Mouse (Mus musculus) heart, postnatal 10 days (tissue): Measurements from ENCODE around the gene Apoa1. TPM values are rescaled to one million over a fixed set of nuclear protein-coding genes. Genes with fewer than 3 reads are reported as not detected.

Experiments
- DNase-seq, 2 experiments: peaks; one replicate each; pipeline ENCODE4 v3.0.0; 2021
- intact Hi-C: fragments of 180-260 bp; cut with DNase I; formaldehyde crosslinking; loops from one replicate; pipeline ENCODE4 v1.15.1; 2025
- total RNA-seq, 2 experiments: library from RNA; stranded (reverse); gene quantifications; 2 replicates each; pipeline ENCODE4 v1.2.3; 2021

Gene Apoa1
- under 1 TPM; 0.26 to 0.50 TPM for total RNA-seq

DNA sequence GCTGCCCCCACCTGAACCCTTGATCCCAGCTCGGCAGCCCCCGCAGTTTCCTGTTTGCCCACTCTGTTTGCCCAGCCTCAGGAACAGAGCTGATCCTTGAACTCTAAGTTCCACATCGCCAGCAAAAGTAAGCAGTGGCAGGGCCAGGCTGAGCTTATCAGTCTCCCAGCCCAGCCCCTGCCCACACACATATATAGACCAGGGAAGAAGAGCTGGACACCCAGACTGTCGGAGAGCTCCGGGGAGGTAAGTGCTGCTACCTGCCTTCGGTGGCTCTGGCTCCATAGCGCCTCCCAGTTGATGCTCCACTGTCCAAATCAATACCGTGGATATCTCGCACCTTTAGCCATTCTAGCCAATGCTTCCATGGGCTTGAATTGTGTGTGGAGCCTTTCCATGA lies at the start of gene Apoa1:
Gene Apoa1 (plus strand): TSS at position 90 of the 400 bp plus-strand sequence.
- intact Hi-C loops = no loop called here
- DNase-seq = no peak

DNA sequence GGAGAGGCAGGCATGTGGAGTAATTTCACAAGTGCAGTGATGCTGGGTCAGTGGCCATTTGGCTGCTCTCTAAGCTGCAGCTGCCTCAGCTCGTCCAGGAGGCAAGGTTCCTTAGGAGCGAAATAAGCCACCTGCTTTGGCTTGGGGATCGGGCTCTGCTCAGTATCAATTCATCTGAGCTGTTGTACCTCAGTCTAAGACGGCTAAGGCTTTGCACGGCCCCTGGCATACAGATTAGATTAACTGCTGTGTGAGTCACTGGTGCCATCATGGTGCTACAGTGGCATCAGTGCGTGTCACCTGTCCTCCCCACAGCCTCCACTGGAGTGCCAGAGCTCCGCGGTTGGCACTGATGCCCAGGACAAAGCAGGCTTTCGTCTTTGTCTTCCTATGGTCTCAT lies 49.8 kb upstream of the Apoa1 start:
- intact Hi-C loops = no loop called here
- DNase-seq = no peak

DNA sequence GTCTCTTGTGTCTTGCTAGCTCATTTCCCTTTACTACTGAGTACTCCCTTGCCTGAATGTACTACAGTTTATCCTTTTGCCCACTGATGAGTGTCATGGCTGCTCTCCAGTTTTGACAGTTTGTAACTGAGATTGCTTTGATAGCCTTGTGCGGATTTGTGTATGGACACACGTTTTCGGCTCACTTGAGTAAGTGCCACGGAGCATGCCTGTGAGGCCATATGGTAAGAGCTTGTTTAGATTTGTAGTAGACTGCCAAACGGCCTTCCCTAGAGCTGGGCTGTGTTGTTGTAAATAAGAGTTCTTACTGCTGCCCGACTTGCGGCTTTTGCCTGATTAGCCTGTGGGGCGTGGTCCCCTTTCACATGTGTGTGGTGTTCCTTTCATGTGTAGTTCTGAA lies 47.1 kb upstream of the Apoa1 start:
- no peak for DNase-seq
- intact Hi-C loops = no loop called here

DNA sequence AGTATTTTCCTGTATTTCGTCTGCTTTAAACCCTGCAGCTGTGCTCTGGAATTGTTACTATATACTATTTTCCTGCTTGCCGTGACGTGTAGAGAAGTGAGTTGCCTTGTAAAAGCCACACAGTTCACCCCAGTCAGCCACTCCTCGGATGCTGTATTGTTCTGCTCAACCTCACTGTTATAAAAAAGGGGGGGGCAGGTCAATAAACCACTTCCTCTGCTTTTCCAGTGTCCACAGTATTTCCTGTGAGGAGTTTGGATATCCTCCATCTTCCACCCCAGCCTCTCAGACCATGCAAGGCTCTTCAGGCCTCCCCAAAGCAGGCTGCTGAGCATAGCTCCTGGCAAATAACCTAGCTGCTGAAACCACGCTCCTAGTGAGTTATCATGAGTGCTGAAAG lies 43.8 kb upstream of the Apoa1 start:
- DNase-seq = no peak
- intact Hi-C loops = loop anchor here (2.0 kb wide), 1 partner anchor 62 kb away; no protein-coding TSS in a partner anchor

DNA sequence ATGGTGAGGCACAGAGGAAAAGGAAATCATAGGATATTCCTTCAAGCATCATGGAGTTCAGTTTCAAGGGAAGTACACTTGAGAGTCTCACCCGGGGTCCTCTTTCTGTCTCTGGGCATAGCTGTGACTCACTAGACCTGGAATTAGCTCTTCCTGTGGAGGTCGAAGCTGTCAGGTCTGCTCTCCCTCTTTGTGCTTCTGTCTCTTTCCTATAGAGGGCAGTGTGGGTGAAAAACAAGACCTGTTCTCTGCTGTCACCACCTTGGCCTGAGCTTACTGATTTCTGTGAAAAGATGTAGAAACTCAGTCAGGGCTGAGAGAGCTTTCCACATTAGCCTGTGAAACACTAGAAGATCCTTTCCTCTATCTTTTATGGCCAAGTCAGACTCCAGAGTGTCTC lies 43.2 kb upstream of the Apoa1 start:
- DNase-seq = peak; percentile 52 to 66
- intact Hi-C loops = loop anchor here (2.0 kb wide), 1 partner anchor 62 kb away; no protein-coding TSS in a partner anchor

DNA sequence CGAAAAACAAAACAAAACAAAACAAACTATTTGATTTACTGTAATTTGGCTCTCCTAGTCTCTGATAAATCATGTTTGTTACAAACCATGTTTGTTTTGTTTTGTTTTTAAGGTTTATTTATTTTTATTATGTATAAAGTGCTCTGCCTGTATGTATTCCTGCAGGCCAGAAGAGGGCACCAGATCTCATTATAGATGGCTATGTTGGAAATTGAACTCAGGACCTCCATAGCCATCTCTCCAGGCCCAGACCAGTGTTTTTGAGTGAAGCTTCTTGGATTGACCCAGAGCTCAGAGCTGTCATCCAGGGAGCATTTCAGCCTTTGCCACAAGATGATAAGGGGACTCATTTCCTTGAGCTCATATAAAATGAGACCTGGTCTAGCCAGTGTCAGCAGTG lies 42.0 kb upstream of the Apoa1 start:
- DNase-seq = no peak
- intact Hi-C loops = loop anchor here (2.0 kb wide), 1 partner anchor 60 kb away; no protein-coding TSS in a partner anchor

DNA sequence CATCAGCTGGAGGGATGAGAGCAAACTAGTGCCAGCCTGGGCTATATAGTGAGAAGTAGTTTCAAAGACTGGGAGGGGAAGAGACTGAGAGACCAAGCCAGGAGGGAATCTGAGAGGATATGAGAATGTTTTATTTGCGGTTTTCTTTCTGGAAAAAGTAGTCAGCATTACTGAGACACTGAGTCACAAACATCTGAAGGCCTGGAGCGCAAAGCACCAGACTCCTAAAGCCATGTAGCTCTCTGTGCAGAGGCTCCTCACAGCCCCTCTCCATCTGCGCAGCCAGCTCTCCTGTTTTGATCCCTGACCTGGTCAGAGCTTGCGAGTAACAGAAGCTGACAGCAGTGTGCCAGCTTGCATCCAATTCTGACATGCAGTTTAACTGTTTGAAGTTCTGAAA lies 40.0 kb upstream of the Apoa1 start:
- intact Hi-C loops = no loop called here
- DNase-seq = no peak

DNA sequence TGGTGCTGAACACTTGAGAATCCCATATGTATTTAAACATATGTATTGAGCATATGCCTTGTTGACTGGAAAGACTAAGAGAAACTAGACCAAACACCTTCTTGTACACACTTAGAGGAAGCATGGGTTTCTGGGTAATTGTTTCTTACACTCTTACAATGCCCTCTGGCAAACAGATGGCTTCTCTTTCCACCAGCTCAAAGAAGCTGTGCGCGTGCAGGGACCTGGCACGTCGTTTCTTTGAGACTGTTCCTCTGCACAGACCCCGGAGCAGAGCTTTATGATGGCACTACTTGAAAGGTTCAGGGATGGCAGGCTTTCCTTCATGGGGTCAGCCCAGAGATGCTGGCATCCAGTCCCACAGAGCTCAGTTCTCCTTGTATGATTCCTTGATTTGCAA lies 39.4 kb upstream of the Apoa1 start:
- DNase-seq = no peak
- intact Hi-C loops = no loop called here

DNA sequence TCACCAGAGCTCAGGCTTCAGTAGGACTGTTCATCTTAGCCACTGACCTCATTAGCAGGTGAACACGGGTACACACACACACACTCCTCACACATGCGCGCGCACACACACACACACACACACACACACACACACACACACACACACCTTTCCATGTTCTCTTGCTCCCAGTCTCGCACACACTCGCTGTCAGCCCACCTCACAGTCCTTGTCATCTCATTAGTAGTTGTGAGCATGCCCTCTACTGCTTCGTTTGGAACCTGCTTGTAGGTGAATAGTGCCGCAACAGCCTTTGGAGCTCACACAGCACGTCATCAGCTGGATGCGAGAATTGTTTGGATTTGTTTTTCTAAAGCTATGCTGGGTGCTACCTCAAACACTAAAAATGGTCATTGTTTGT lies 39.0 kb upstream of the Apoa1 start:
- no peak for DNase-seq
- intact Hi-C loops = no loop called here

DNA sequence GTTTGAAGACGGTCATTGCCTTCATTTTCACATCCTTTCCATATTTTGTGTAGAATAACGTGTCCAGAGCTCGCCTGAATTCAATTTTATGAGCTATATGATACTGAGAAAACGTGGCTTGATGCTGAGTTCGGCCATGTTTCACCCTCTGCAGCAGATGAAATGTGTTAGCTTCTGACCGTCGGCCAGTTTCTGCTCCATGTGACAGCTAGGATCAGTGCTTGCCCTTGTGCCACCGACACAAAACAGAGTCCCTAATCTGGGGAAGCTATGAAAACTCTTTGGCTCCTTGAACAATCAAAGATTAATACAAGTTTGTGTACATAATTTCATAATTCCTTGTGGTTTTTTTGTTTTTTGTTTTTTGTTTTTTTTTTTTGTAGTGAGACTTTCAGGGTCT lies 37.1 kb upstream of the Apoa1 start:
- intact Hi-C loops = loop anchor here (1.0 kb wide), 1 partner anchor 188 kb away; no protein-coding TSS in a partner anchor
- DNase-seq = peak in 1 of 2 experiments; percentile 56

DNA sequence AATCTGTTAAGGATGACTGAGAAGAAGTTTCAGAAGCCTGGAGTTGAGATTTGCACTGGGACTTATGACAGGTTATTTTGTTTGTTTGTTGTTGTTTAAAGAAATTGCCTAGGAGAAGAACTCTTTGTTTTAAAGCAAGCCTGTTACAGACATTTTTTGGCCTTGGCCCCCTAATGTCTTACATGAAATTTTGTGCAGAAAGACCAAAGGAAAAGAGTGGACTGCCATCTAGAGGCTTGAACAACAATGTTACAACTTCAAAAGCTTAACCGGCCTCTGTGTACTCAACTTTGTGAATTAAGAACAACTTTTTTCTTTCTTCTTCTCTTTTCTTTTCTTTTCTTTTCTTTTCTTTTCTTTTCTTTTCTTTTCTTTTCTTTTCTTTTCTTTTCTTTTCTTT lies 36.7 kb upstream of the Apoa1 start:
- intact Hi-C loops = loop anchor here (1.0 kb wide), 1 partner anchor 188 kb away; no protein-coding TSS in a partner anchor
- peak in 1 of 2 experiments; percentile 65 for DNase-seq

DNA sequence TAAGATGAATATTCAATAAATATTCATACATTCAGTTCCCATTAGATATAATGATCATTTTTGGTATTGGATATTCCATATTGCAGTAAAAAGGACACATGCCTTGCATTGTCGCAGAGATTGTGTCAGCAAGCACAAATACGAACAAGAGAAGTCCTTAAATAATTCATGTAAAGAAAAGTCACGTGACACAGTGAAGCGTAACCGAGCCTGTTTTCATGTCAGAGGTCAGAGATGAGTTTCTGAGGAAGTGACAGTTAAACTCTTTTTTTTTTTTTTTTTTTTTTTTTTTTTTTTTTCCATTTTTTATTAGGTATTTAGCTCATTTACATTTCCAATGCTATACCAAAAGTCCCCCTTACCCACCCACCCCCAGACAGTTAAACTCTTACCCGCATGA lies 35.7 kb upstream of the Apoa1 start:
- DNase-seq = no peak
- intact Hi-C loops = no loop called here

DNA sequence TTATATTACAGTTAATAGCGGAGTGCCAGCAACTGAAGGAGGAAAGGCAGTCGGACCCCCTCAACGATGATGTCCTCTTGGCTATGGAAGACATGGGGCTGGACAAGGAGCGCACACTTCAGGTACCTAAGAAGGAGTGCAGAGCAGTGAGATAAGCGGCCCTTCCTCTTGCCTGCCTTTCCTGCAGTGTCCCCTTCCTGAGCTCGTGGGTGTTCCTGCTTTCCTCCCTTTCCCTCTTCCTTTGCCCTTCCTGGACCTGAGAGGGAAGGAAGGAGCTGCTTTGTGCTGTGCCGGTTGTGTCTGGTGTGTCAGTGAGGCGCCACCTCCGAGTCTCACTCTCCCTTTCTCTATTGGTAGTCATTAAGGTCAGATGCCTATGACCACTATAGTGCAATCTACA lies 33.6 kb upstream of the Apoa1 start:
- intact Hi-C loops = no loop called here
- no peak for DNase-seq

DNA sequence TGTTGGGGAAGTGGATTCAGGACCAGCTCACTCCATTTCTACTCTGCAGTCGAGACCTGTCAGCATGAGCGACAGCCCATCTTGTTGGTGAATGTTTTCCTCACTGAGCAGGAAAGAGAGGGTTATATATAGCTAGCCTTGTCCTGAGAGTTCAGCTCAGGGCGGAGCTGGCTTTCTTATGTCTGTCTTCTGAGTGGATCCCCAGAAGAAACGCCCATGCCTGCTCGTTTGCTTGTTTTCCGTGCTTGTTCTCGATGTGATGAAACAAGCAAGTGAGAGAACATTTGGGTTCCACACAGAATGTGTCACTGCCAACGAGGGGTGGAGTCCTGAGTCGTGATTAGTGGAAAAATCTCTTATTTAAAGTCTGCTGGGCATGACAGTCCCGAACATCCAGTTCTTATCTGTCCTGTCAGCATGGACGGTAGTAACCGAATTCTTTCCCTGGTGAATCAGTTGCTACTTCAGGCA lies 31.6 kb upstream of the Apoa1 start:
- peak; percentile 72 to 81 for DNase-seq
- intact Hi-C loops = no loop called here

DNA sequence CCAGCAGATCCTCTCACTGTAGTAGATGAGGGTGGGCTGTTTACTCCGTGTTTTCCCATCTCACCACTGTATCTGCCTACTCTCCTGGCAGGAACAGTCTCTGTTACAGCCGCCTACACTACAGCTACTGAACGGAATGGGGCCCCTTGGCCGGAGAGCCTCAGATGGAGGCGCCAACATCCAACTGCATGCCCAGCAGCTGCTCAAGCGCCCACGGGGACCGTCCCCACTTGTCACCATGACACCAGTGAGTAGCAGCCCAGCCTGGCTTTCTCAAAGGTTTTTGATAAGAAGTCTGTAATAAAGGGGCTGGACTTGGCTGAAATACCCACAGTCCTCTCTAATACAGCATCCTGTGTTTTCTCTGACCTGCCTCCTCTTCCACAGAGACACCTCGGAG lies 29.9 kb upstream of the Apoa1 start:
- intact Hi-C loops = no loop called here
- DNase-seq = peak; percentile 72 to 73

DNA sequence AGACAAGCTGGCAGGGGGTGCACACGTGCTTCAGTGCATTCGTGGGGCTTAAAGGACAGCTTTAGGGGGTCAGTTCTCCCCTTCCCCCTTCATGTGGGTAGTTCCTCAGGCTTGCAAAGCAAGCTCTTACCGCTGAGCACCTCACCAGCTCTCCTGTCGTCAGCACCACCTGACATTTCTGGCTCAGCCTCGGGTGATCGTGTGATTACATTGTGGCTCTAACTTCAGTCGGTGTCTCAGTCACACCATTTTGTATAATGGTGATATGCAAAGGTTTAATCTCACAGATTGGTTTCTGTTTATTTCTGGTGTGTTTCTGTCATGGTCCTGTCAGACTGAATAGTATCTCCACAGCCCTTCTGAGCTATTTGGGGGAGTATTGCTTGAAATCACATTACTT lies 29.4 kb upstream of the Apoa1 start:
- intact Hi-C loops = no loop called here

DNA sequence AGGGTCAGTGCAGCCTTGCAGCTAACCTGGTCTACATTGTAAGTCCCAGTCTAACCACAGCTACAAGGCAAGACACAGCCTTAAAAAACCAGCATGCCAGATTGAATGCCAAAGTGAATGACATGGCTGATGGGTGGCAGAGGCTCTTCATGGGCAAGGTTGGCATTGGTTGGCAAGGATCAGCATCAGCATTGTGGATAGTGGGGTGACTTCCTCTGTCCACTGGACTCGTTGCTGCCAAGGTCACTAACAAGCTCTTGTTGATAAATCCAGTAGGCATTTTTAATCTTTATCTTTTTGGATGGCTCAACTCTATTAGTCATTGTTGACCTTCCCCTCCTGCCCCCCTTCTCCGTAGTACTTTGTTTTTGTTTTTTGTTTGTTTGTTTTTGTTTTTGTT lies 28.8 kb upstream of the Apoa1 start:
- intact Hi-C loops = loop anchor here (5.0 kb wide), 1 partner anchor 48 kb away; no protein-coding TSS in a partner anchor
- DNase-seq = no peak

More for the DNA sequence above, 29.4 kb upstream of the Apoa1 start:
- no peak for DNase-seq

DNA sequence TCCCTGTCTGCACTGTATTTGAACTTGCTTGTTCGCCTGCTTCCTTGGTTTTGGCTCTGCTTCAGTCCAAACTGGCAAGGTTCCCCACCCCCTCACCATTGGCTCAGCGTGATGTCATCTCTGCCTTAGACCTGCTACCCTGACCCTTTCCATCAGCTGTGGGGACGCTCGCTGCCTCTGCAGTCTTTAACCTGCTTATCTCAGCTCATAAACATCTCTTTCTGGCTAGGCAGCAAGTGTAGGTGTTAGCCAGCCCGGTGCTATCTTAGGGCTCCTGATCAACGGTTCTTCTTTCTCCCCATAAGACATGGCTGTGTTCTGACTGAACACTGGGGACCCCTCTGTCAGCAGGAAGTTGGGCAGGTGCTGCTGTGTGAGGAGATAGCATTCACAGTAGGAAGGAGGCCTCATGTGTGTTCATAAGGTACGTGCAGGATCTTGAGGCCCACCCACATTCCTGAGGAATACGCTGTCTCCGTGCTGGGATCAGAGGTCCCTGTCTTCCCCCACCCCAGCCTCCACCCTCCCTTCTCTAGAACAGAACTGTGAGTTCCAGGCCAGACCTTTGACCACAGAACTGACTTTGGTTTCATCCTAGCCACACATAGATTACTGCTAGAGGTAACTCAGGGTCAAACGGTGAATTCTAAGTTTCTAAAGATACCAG lies 21.4 kb upstream of the Apoa1 start:
- intact Hi-C loops = no loop called here
- DNase-seq = no peak

DNA sequence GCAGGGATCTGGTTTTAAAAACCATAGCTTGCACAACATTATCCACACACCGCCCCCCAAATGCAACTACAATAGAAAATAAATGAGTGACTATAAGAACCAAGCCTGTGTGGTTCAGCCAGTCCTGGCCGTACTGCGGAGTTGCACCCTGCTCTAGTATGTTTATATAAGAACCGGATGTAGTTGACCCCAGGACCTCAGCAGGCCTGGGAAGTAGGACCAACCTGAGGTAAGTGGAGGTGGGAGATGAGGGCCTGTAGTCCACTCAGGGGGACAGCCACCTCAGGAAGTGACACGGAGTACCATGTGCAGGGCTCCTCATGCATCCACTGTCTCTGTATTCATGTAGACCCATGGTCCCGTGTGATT lies 20.9 kb upstream of the Apoa1 start:
- intact Hi-C loops = no loop called here
- DNase-seq = no peak

DNA sequence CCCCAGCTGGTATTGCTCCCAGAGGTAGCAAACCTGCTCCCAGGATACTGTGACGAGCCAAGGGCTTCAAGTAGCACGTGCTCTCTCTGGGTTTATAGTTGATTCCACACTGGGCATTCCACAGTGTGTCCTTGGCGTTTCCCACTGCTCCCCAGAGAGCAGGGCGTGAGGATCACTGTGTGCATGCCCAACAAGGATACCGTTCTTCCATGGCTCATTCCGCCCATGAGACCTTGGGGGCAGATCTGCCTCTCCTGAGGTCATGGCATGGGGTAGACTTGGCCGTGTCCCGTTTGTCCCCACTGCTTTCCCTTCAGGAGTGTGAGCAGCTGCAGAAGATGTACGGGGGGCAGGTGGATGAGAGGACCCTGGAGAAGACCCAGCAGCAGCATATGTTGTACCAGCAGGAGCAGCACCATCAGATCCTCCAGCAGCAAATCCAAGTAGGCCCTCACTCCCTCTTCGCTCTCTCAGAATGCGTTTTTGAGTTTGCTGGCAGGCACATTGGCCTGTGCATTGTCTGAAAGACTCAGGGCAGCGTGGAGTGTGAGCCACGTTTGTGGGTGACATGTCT lies 19.9 kb upstream of the Apoa1 start:
- intact Hi-C loops = no loop called here
- no peak for DNase-seq

DNA sequence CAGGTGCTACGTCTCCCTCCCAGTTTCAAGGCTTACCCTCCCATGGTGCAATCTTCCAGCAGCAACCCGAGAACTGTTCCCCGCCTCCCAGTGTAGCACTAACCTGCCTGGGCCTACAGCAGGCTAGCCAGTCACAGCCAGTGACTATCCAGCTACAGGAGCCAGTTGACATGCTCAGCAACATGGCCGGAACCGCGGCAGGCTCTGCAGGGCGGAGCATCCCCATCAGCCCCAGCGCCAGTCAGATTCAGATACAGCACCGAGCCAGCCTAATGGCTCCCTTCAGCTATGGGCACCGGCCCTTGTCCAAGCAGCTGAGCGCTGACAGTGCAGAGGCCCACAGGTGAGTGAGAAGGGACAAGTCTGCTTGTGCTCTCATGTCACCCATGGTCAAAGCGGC lies 17.9 kb upstream of the Apoa1 start:
- no peak for DNase-seq
- intact Hi-C loops = no loop called here

DNA sequence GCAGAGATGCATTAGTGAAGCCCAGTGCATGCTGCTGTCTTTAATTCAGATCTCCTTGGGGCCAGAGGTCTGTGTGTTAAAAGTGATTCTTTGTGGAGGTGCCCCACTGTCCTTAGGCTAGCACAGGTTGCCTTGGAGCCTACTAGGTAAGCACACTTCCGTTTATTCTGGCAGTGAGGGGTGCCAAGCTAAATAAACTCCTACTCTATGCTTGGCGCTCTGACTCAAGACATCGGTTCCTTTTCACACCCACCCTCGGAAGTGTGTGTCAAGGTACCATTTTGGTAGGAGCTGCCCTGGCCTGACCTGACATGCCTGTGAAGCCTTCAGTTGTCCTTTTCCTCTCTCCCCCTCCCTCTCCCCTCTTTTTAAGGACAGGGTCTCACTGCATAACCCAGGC lies 14.1 kb upstream of the Apoa1 start:
- intact Hi-C loops = no loop called here
- no peak for DNase-seq
